Mouse (Mus musculus): Measurements from ENCODE around the gene Ptprz1.

The Ptprz1 gene

DNA sequence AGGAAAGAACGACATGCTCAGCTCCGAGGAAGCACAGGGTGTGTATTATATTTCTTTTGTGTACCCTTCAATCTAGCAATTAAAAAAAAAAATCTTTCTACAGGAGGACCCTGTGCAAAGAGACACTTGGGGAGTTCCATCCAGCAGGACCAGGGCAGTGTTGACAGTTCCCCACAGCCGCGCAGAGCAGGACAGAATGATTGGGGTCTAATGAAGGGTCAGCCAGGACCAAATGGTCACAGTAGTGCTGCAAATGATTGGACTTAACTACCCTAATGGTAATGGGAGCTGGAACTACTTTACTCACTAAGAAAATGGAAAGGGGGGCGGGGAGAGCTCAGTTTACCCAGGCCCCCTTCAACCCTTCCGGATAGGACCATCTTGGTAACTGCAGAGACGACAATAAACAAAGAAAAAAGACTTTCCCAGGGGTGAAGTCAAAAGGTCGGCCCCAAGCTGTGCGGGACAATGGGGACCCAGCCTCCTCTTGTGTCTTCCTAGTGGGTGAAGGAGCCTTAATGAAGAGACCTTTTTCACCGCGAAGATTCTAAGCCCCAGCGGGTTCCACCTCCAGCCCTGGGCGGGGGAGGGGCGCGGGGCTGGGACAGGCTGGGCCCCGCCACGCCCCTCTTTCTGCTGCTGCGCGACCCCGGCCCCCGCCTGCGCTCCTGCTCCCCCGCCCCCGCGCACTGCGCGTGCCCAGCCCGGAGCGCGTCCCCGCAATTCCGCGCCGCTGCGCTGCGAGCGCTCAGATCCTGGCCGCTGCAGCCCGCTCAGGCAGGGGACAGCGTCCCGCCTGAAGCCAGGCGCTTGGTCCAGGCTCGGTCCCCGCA, at the start of gene Ptprz1:
Ptprz1 (plus strand) TSS at position 722 of the 833 bp plus-strand sequence.
- DNase-seq = peak; percentile 94

DNA sequence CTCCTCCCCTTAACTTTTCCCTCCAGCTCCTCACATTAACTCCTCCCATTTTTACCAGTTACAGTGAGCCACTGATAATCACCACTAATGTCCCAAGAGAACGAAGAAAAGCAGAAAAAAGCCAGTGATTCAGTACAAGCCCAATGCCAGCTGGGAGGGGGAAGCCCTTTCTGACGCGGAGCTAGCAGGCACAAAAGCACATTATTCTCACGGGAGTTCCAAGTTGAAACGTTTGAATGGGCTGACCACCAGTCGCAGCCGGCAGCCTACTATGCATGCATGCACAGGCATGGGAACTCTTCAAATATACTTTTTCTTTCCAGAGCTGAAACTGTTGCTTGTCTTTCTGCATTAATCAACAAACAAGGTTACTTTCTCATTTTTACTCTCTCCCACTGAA, 41.7 kb upstream of the Ptprz1 start:
- peak; percentile 77 for DNase-seq

- peak; percentile 41 for DNase-seq
Measured at GRCm38 (mm10) chr6:22834100-22834970, 41.0 kb upstream of the Ptprz1 start.

- DNase-seq = peak; percentile 44
Measured at GRCm38 (mm10) chr6:22875614-22876541, 576 bp downstream of the Ptprz1 start.

DNA sequence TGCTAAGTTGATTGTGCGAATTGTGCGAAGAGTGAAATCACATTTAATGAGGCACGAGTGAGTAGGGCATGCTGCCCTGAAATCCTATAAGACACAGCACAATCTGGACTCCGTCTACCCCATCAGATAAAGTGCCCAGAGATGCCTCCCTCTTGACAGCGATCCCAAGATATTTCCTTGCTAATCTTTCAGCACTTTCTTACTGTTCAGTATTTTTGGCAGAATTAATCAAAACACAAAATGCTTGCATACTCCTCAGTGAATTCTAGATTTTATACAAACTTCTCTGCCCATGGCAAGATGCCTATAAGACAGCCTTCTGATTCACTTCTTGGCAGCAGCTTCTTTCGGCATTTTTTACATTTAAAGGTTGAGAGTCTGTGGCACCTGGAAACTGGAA, 12.7 kb downstream of the Ptprz1 start:
- DNase-seq = no peak

GRCm38 (mm10) chr6:22889333-22889732, 14.0 kb downstream of the Ptprz1 start:
- no peak for DNase-seq

- no peak for DNase-seq
Measured at GRCm38 (mm10) chr6:22901983-22902382, 26.7 kb downstream of the Ptprz1 start.

- DNase-seq = no peak
Measured at GRCm38 (mm10) chr6:22908510-22909256, 33.4 kb downstream of the Ptprz1 start.

DNA sequence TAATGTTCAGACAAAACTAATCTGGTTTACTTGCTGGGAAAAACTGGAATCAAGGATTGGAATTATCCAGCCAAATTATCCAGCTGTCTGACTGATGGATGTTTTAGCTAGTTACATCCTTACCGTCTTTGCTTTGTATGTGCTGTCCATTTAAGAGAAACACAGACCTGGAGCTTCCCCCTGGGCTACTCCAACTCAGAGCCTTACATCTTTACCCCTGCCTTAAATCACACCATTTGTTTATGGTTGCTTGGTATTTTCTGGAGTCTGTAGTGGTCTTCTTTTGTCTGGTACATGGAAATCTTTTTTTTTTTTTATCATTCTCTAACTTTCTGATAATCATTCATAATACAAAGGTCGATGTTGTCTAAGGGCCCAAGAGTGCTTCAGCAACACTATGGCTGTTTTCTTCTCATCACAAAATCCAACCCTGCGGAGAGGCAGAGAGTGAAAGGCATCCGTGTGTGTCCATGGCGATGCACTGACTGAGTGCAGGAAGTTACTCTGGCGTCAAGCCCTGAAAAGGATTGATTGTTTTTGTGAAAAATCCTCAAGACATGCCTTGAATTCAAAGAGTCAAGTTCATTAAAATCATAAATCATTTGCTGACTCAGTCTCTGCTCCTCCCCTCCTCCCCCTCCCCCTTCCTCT, 34.1 kb downstream of the Ptprz1 start:
- DNase-seq = peak; percentile 37

DNA sequence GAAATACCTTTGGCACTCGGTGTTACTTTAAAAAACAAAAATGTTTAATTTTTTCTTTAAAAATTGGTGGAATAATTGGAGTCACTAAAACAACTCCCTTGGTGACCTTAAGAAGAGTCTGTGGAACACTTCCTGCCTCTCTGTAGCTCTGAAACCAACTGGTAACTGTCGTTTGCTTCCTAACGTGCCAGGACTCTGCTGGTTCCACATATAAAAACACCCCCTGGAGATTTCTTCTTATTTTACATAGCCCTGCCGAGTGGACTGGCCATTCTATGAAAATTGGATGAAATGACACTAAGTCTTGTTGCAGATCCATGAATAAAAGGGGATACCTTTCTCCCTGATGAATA, 34.6 kb downstream of the Ptprz1 start:
- DNase-seq = no peak

DNA sequence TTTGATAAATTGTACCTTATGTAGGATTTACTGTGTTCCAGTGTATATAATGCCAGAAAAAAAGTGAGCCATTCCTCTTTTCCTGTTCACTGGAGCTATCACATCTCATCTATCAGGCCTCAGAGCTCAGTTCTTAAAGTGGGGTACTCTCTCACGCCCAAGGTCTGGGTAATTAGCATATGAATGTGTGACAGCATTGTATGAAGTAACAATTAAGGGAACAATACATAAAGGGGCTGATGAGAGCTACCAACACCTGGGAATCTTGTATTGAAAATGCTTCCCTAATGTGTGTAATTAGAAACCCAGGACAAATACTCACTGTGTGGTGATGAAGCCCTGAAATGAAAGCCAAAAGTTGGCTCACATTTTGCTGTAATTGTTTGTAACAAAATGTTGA, 47.6 kb downstream of the Ptprz1 start:
- DNase-seq = peak; percentile 14

- no peak for DNase-seq
Measured at GRCm38 (mm10) chr6:22932768-22933265, 57.5 kb downstream of the Ptprz1 start.

GRCm38 (mm10) chr6:22937126-22937525, 61.8 kb downstream of the Ptprz1 start:
- no peak for DNase-seq

DNA sequence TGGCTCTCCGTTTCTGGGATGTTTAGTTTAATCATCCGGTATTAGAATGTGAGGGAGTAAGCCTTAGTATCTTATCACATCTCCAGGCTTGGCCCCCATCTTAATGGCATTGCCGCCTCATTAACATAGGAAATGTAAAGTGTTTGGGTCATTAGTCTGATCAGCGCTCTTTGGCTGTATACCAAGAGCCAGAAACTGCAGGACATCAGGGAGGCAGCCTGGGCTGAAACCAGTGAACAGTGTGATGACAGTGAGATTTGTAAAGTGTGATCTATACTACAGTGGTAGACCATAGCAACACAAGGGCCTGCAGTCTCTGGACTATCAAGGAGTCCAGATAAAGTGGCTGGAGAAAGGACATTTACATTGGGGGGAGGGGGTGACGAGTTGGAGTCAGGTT, 62.2 kb downstream of the Ptprz1 start:
- no peak for DNase-seq

GRCm38 (mm10) chr6:22944191-22944590, 68.9 kb downstream of the Ptprz1 start:
- no peak for DNase-seq

DNA sequence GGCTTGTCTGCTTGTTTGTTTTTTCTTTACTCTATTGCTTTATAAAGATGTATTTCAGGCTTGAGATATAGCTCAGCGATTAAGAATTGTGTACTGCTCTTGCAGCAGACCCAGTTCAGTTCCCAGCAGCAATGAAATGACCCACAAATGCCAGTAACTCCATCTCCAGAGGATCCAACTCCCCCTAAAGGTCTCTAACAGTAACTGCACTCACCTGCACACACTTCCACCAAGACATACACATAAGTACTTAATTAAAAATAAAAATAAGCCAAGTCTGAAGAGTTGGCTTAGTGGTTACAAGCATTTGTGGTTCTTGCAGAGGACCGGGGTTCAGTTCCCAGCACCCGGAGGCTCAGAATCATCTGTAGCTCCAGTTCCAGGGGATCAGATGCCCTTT, 88.1 kb downstream of the Ptprz1 start:
- no peak for DNase-seq

DNA sequence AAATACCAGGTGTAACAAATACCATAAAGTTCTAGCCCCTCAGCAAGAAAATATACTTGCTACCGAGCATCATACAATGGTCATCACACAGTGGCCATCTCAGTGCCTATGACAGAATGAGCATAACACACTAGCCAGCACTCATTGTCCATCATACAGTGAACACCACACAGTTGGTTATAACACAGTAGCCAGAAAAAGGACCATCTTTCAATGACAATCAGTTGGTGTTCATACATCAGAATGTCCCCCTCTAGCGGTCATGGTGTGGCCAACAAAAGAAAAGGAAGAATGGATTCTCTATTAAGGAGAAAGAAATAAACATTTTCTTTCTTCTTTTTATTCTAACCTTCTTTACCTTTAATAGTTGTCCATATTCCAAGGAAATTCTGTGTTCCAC, 92.8 kb downstream of the Ptprz1 start:
- peak; percentile 78 for DNase-seq

GRCm38 (mm10) chr6:22983769-22984519, 108.6 kb downstream of the Ptprz1 start:
- DNase-seq = peak; percentile 61

- DNase-seq = peak; percentile 63
Measured at GRCm38 (mm10) chr6:22984520-22985154, 109.3 kb downstream of the Ptprz1 start.

- DNase-seq = no peak
Measured at GRCm38 (mm10) chr6:23003152-23003551, 127.8 kb downstream of the Ptprz1 start.

Data from embryo, embryonic 11 days (tissue).